Mouse (Mus musculus) megakaryocyte-erythroid progenitor cell, adult 5 weeks (primary cell): ENCODE results near the gene Fpr-rs6. TPM values are rescaled to one million over a fixed set of nuclear protein-coding genes. Genes with fewer than 3 reads are reported as not detected.

ENCODE experiments used
- polyA plus RNA-seq: library from polyadenylated mRNA; stranded (reverse); fragments of >175 nt; gene quantifications from 2 replicates; pipeline ENCODE4 v1.2.3, GENCODE M21; 2012

Fpr-rs6 gene
- polyA plus RNA-seq, result not detected in 2 replicates

GRCm38 (mm10) chr17:20182997-20183396 is at the start of gene Fpr-rs6:
Fpr-rs6 (minus strand) TSS chr17:20183097.

Other genes with a start within 250 kb of the Fpr-rs6 start
- gene Vmn2r104, start 134.8 kb downstream of the Fpr-rs6 start, polyA plus RNA-seq, result not detected in 2 replicates
- gene Fpr-rs7, start 68.9 kb downstream of the Fpr-rs6 start, polyA plus RNA-seq, result not detected in 2 replicates
- gene Vmn2r105, start 52.0 kb upstream of the Fpr-rs6 start, polyA plus RNA-seq, result not detected in 2 replicates
- 0.01 TPM in 1 of 2 replicates, not detected in the other for gene Vmn2r106, start 102.5 kb upstream of the Fpr-rs6 start, polyA plus RNA-seq
- gene Vmn2r107, start 162.1 kb upstream of the Fpr-rs6 start, polyA plus RNA-seq, result not detected in 2 replicates
- 0.02 TPM in 1 of 2 replicates, not detected in the other for gene Vmn1r224, start 231.0 kb upstream of the Fpr-rs6 start, polyA plus RNA-seq